Mouse (Mus musculus): ENCODE results near the gene 2410002F23Rik. TPM values are rescaled to one million over a fixed set of nuclear protein-coding genes. Genes with fewer than 3 reads are reported as not detected.
"Not testable (repeated sequence)": the region's sequence is repeated elsewhere in the genome, so short reads cannot be mapped to it uniquely, and the experiment has no call there.

2410002F23Rik gene
- 179 and 198 TPM in 2 replicates for polyA plus RNA-seq (2016; fragmentation: Nextera tagmentation; extraction: Ambion mirVana)

GRCm38 (mm10) chr7:44246055-44246983, at the start of gene 2410002F23Rik, which contains the start of gene 1700028J19Rik:
2410002F23Rik (plus strand) TSS chr7:44246722.
1700028J19Rik (minus strand) TSS chr7:44246695.
- H3K4me1 ChIP-seq = peaks cover 12% of the 10 kb centered on the region
- peak within 1 kb of the TSS; percentile 77 for H3K9ac ChIP-seq
- H3K9me3 ChIP-seq = no peaks in the 10 kb centered on the region
- H3K36me3 ChIP-seq = peaks cover 29% of the 10 kb centered on the region
- H3K4me2 ChIP-seq (replicated peaks) = peak within 1 kb of the TSS; percentile 66
- WGBS = 0% methylated on average over 62 of the region's 62 CpGs
- peak within 1 kb of the TSS; percentile 71 for H3K27ac ChIP-seq
- ATAC-seq (ENCODE audit: low FRiP score, low read depth) = peak; percentile 87
- no peaks in the 10 kb centered on the region for H3K27me3 ChIP-seq (replicated peaks)
- H3K4me3 ChIP-seq = peak within 1 kb of the TSS; percentile 88

- H3K27ac ChIP-seq = no peak within 1 kb of the TSS
- H3K9ac ChIP-seq = no peak within 1 kb of the TSS
- no peak within 1 kb of the TSS for H3K4me2 ChIP-seq (replicated peaks)
- H3K27me3 ChIP-seq (replicated peaks) = no peaks in the 10 kb centered on the region
- no peaks in the 10 kb centered on the region for H3K36me3 ChIP-seq
- H3K4me3 ChIP-seq = no peak within 1 kb of the TSS
- 67% methylated on average over 3 of the region's 3 CpGs for WGBS
- ATAC-seq (ENCODE audit: low FRiP score, low read depth) = no peak
- no peaks in the 10 kb centered on the region for H3K4me1 ChIP-seq
- H3K9me3 ChIP-seq = no peaks in the 10 kb centered on the region
These were observed 48.6 kb upstream of the 2410002F23Rik start, which contains the start of gene Klk1b3 for GRCm38 (mm10) chr7:44197891-44198290. Klk1b3 (plus strand) TSS chr7:44198191.

GRCm38 (mm10) chr7:44207135-44207534, 39.4 kb upstream of the 2410002F23Rik start, which contains the start of gene Klk1b4:
Klk1b4 (plus strand) TSS chr7:44207435.
- WGBS = 68% methylated on average over 3 of the region's 3 CpGs
- not testable (repeated sequence) for H3K9me3 ChIP-seq; H3K4me2 ChIP-seq (replicated peaks); ATAC-seq (ENCODE audit: low FRiP score, low read depth); H3K4me3 ChIP-seq; H3K36me3 ChIP-seq; H3K9ac ChIP-seq; H3K27ac ChIP-seq; H3K4me1 ChIP-seq; H3K27me3 ChIP-seq (replicated peaks)

- ATAC-seq (ENCODE audit: low FRiP score, low read depth) = no peak
- H3K9ac ChIP-seq = no peak overlapping the region
- 85% methylated on average over 3 of the region's 3 CpGs for WGBS
- H3K36me3 ChIP-seq = no peaks in the 10 kb centered on the region
- no peak overlapping the region for H3K27ac ChIP-seq
- no peak overlapping the region for H3K4me2 ChIP-seq (replicated peaks)
- H3K27me3 ChIP-seq (replicated peaks) = no peaks in the 10 kb centered on the region
- H3K9me3 ChIP-seq = no peaks in the 10 kb centered on the region
- no peaks in the 10 kb centered on the region for H3K4me1 ChIP-seq
- no peak overlapping the region for H3K4me3 ChIP-seq
These were observed 38.2 kb upstream of the 2410002F23Rik start for GRCm38 (mm10) chr7:44208307-44208706.

- Histone ChIP-seq H3K27me3 (replicated peaks) (no peaks in the 10 kb centered on the region; the same call in 1 of the 2 replicates), H3K9me3 (no peaks in the 10 kb centered on the region), H3K36me3 (no peaks in the 10 kb centered on the region), H3K27ac (no peak within 1 kb of the TSS), H3K4me1 (no peaks in the 10 kb centered on the region), H3K4me2 (replicated peaks) (no peak within 1 kb of the TSS), H3K4me3 (no peak within 1 kb of the TSS), H3K9ac (no peak within 1 kb of the TSS)
- WGBS = 85% methylated on average over 1 of the region's 1 CpGs
- ATAC-seq (ENCODE audit: low FRiP score, low read depth) = no peak
These were observed 30.9 kb upstream of the 2410002F23Rik start, which contains the start of gene Klk1b5 for GRCm38 (mm10) chr7:44215645-44216044. Klk1b5 (plus strand) TSS chr7:44215945.

- ATAC-seq (ENCODE audit: low FRiP score, low read depth); H3K27ac ChIP-seq; H3K36me3 ChIP-seq; H3K4me1 ChIP-seq; H3K9ac ChIP-seq; H3K4me3 ChIP-seq; H3K9me3 ChIP-seq; H3K4me2 ChIP-seq (replicated peaks); H3K27me3 ChIP-seq (replicated peaks): not testable (repeated sequence)
- WGBS = 73% methylated on average over 10 of the region's 10 CpGs
These were observed 24.9 kb upstream of the 2410002F23Rik start for GRCm38 (mm10) chr7:44221601-44222000.

- H3K4me2 ChIP-seq (replicated peaks); H3K9ac ChIP-seq; H3K27ac ChIP-seq; H3K4me1 ChIP-seq; H3K4me3 ChIP-seq; H3K27me3 ChIP-seq (replicated peaks); ATAC-seq (ENCODE audit: low FRiP score, low read depth); H3K9me3 ChIP-seq; H3K36me3 ChIP-seq: not testable (repeated sequence)
- 85% methylated on average over 6 of the region's 6 CpGs for WGBS
These were observed 24.2 kb upstream of the 2410002F23Rik start for GRCm38 (mm10) chr7:44222335-44222734.

GRCm38 (mm10) chr7:44225076-44225475, 21.4 kb upstream of the 2410002F23Rik start, which contains the start of gene Klk1:
Klk1 (plus strand) TSS chr7:44225360.
- Histone ChIP-seq H3K4me1 (no peaks in the 10 kb centered on the region), H3K9ac (no peak within 1 kb of the TSS), H3K4me3 (no peak within 1 kb of the TSS), H3K27ac (no peak within 1 kb of the TSS), H3K9me3 (no peaks in the 10 kb centered on the region), H3K36me3 (no peaks in the 10 kb centered on the region), H3K27me3 (replicated peaks) (no peaks in the 10 kb centered on the region), H3K4me2 (replicated peaks) (no peak within 1 kb of the TSS)
- ATAC-seq (ENCODE audit: low FRiP score, low read depth) = no peak
- 50% methylated on average over 1 of the region's 1 CpGs for WGBS

- no peaks in the 10 kb centered on the region for H3K36me3 ChIP-seq
- no peak within 1 kb of the TSS for H3K27ac ChIP-seq
- no peaks in the 10 kb centered on the region for H3K4me1 ChIP-seq
- H3K9me3 ChIP-seq = no peaks in the 10 kb centered on the region
- WGBS = 80% methylated on average over 3 of the region's 3 CpGs
- ATAC-seq (ENCODE audit: low FRiP score, low read depth) = no peak
- no peak within 1 kb of the TSS for H3K4me3 ChIP-seq
- no peak within 1 kb of the TSS for H3K4me2 ChIP-seq (replicated peaks)
- no peaks in the 10 kb centered on the region for H3K27me3 ChIP-seq (replicated peaks)
- H3K9ac ChIP-seq = no peak within 1 kb of the TSS
These were observed 10.6 kb upstream of the 2410002F23Rik start, which contains the start of gene Gm36864 for GRCm38 (mm10) chr7:44235909-44236308. Gm36864 (plus strand) TSS chr7:44236177.

GRCm38 (mm10) chr7:44239913-44240312, 6.6 kb upstream of the 2410002F23Rik start:
- no peak for ATAC-seq (ENCODE audit: low FRiP score, low read depth)
- Histone ChIP-seq H3K27ac (no peak overlapping the region), H3K4me3 (no peak overlapping the region), H3K9me3 (no peaks in the 10 kb centered on the region), H3K36me3 (no peaks in the 10 kb centered on the region), H3K27me3 (replicated peaks) (no peaks in the 10 kb centered on the region), H3K4me1 (no peaks in the 10 kb centered on the region), H3K9ac (no peak overlapping the region), H3K4me2 (replicated peaks) (no peak overlapping the region)
- WGBS = 57% methylated on average over 2 of the region's 2 CpGs

GRCm38 (mm10) chr7:44240712-44241111, 5.8 kb upstream of the 2410002F23Rik start:
- Histone ChIP-seq H3K9ac (no peak overlapping the region), H3K4me3 (no peak overlapping the region), H3K9me3 (no peaks in the 10 kb centered on the region), H3K27me3 (replicated peaks) (no peaks in the 10 kb centered on the region), H3K4me2 (replicated peaks) (no peak overlapping the region), H3K36me3 (no peaks in the 10 kb centered on the region), H3K4me1 (peaks cover 5% of the 10 kb centered on the region; the same call in 1 of the 2 replicates), H3K27ac (no peak overlapping the region)
- ATAC-seq (ENCODE audit: low FRiP score, low read depth) = no peak
- 70% methylated on average over 1 of the region's 1 CpGs for WGBS

- Histone ChIP-seq H3K4me1 (peaks cover 5% of the 10 kb centered on the region; the same call in 1 of the 2 replicates), H3K36me3 (no peaks in the 10 kb centered on the region), H3K9me3 (no peaks in the 10 kb centered on the region), H3K9ac (no peak overlapping the region), H3K27me3 (replicated peaks) (no peaks in the 10 kb centered on the region), H3K4me2 (replicated peaks) (no peak overlapping the region), H3K4me3 (no peak overlapping the region), H3K27ac (no peak overlapping the region)
- ATAC-seq (ENCODE audit: low FRiP score, low read depth) = no peak
- 73% methylated on average over 2 of the region's 2 CpGs for WGBS
These were observed 5.4 kb upstream of the 2410002F23Rik start for GRCm38 (mm10) chr7:44241163-44241562.

All from neural tube, embryonic 12.5 days (tissue).